Mouse (Mus musculus) CH12.LX (cell line): ENCODE measurements around the gene Lingo3. TPM values are rescaled to one million over a fixed set of nuclear protein-coding genes. Genes with fewer than 3 reads are reported as not detected.

Experiments
- DNase-seq: peaks from one replicate; pipeline ENCODE4 v3.0.0-alpha.2; 2013; ENCODE audit errors: extremely low read depth
- H3K27ac ChIP-seq: 2 replicates; pipeline ENCODE4 v1.5.1; 2012; ENCODE audit warnings: low read depth, mild to moderate bottlenecking, control low read depth, moderate library complexity; ENCODE audit not compliant: insufficient read depth
- H3K27me3 ChIP-seq: replicated peaks from 2 replicates; pipeline ENCODE3; 2012; ENCODE audit warnings: inconsistent platforms
- H3K36me3 ChIP-seq, 2 experiments: replicated peaks in 1 of 2; 2 replicates each; pipeline versions ENCODE3 to v1.6.1; 2012; ENCODE audit warnings: inconsistent platforms in 1 of 2, low read length in 1 of 2, mild to moderate bottlenecking in 1 of 2, mixed read lengths in 1 of 2, moderate library complexity in 1 of 2; ENCODE audit not compliant: control insufficient read depth in 1 of 2, insufficient read depth in 1 of 2
- H3K4me1 ChIP-seq, 2 experiments: 2 replicates each; pipeline ENCODE4 v1.6.1; 2012; ENCODE audit warnings: inconsistent platforms in 1 of 2, moderate library complexity in 1 of 2; ENCODE audit not compliant: insufficient read depth in 2 of 2, control insufficient read depth in 1 of 2
- H3K4me2 ChIP-seq: 2 replicates; pipeline ENCODE4 v1.6.1; 2012; ENCODE audit warnings: low read depth, mild to moderate bottlenecking, control low read depth; ENCODE audit not compliant: poor library complexity, insufficient read depth, severe bottlenecking
- H3K4me3 ChIP-seq, 3 experiments: fragments of 150-350 bp in 1 of 3; sonication (generic) in 1 of 3; replicated peaks in 1 of 3; 2 replicates each; pipeline versions ENCODE3 to v1.5.1; 2011 to 2012; ENCODE audit warnings: low read depth in 2 of 3, low read length in 2 of 3, mild to moderate bottlenecking in 2 of 3, moderate library complexity in 2 of 3, control low read depth in 1 of 3, improper control_type of control experiment in 1 of 3, inconsistent platforms in 1 of 3, mixed read lengths in 1 of 3; ENCODE audit not compliant: poor library complexity in 1 of 3
- H3K79me2 ChIP-seq: replicated peaks from 2 replicates; pipeline ENCODE4 v1.6.1; 2012; ENCODE audit warnings: mild to moderate bottlenecking, moderate library complexity; ENCODE audit not compliant: control insufficient read depth, poor library complexity, insufficient read depth, severe bottlenecking; ENCODE audit errors: extremely low read depth
- H3K9ac ChIP-seq: 2 replicates; pipeline ENCODE4 v1.6.1; 2012; ENCODE audit warnings: low read depth, mild to moderate bottlenecking, control low read depth, moderate library complexity; ENCODE audit not compliant: insufficient read depth
- H3K9me3 ChIP-seq: replicated peaks from 2 replicates; pipeline ENCODE3; 2012; ENCODE audit warnings: low read length, inconsistent platforms, mixed read lengths
- ETS1 ChIP-seq: conservative IDR thresholded peaks from 2 replicates; pipeline ENCODE4 v1.6.1; 2012; ENCODE audit warnings: low read depth, mild to moderate bottlenecking, inconsistent platforms, low read length, improper control_type of control experiment, moderate library complexity
- KAT2A ChIP-seq: IDR thresholded peaks from 2 replicates; pipeline ENCODE4 v1.6.1; 2012; ENCODE audit warnings: low read length, improper control_type of control experiment, inconsistent platforms; ENCODE audit not compliant: insufficient replicate concordance
- MYC ChIP-seq: IDR thresholded peaks from 2 replicates; pipeline ENCODE4 v1.6.1; 2011; ENCODE audit warnings: low read depth, mild to moderate bottlenecking, improper control_type of control experiment, low read length
- TBP ChIP-seq: conservative IDR thresholded peaks from 2 replicates; pipeline ENCODE4 v1.6.1; 2011; ENCODE audit warnings: low read depth, low read length, improper control_type of control experiment
- UBTF ChIP-seq: IDR thresholded peaks from 2 replicates; pipeline ENCODE4 v1.6.1; 2012; ENCODE audit warnings: low read depth, mild to moderate bottlenecking, inconsistent platforms, low read length, improper control_type of control experiment, moderate library complexity
- ZC3H11A ChIP-seq: IDR thresholded peaks from 2 replicates; pipeline ENCODE4 v1.6.1; 2012; ENCODE audit warnings: low read depth, mild to moderate bottlenecking, inconsistent platforms, low read length, improper control_type of control experiment
- ZNF384 ChIP-seq: IDR thresholded peaks from 2 replicates; pipeline ENCODE4 v1.6.1; 2012; ENCODE audit warnings: low read depth, low read length, improper control_type of control experiment, inconsistent platforms
- dilution Hi-C: fragments of 300-500 bp; cut with MboI; formaldehyde crosslinking; loops from 2 replicates; pipeline ENCODE4 v1.14.3; 2020; ENCODE audit warnings: low sequenced_read_pairs; ENCODE audit not compliant: extremely low pct_unique_long_range_greater_than_20kb, extremely low pct_ligation_motif_present
- in situ Hi-C: fragments of 300-500 bp; cut with MboI; formaldehyde crosslinking; loops from 3 replicates; pipeline ENCODE4 v1.14.3; 2019; ENCODE audit warnings: low sequenced_read_pairs, low pct_ligation_motif_present, low pct_unique_long_range_greater_than_20kb, mixed read lengths
- polyA plus RNA-seq: library from polyadenylated mRNA; unstranded; fragments of >175 nt; gene quantifications from 2 replicates; pipeline ENCODE4 v1.2.1, GENCODE M21; 2012; ENCODE audit warnings: low read depth; ENCODE audit not compliant: insufficient read length
- total RNA-seq, 2 experiments: library from RNA; depleted of rRNA; stranded (reverse); fragments of 300-350 nt in 1 of 2; fragments of >200 nt in 1 of 2; gene quantifications; 2 replicates each; pipeline ENCODE4 v1.2.3; 2012 to 2014

Gene Lingo3
- total and polyA plus RNA-seq, 3 experiments, result 0.21 TPM; not detected in 2

DNA sequence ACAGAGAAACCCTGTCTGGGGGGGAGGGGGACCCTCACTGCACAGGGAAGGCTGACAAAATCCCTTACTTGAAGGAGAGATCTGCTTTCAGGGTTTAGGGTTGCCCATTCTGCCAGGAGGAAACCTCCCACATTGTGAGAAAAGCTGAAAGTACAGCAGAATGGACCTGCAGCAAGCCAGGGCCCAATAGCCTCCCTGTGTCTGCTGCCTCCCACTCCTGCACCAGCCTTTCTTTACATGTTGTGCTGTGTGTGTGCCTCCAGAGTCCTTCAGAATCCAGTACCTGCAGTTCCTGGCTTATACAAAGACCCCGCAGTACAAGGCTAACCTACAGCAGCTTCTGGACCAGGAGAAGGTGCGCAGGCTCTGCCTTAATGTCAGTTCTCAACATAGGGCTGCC, 59.5 kb downstream of the Lingo3 start:
- Histone ChIP-seq H3K4me1 (no peaks in the 10 kb centered on the region), H3K4me2 (no peak overlapping the region), H3K36me3 (peaks cover 94 to 100% of the 10 kb centered on the region in 2 experiments), H3K27me3 (no peaks in the 10 kb centered on the region), H3K9me3 (no peaks in the 10 kb centered on the region), H3K79me2 (no peaks in the 10 kb centered on the region), H3K4me3 (no peak overlapping the region), H3K9ac (no peak overlapping the region), H3K27ac (no peak overlapping the region)
- in situ Hi-C loops (no loop called here), dilution Hi-C loops (no loop called here)
- no peak for DNase-seq
- TF ChIP-seq ZC3H11A (no peak), UBTF (no peak), KAT2A (no peak), ETS1 (no peak), TBP (no peak), MYC (no peak), ZNF384 (no peak)

Other genes starting within 250 kb of the Lingo3 start
Only the 20 nearest of the 26 such genes appear.
- gene Btbd2, start 187.0 kb downstream of the Lingo3 start, total RNA-seq (2012; rRNA removed), result 19.3 and 26.2 TPM in 2 replicates
- 10.0 and 11.1 TPM in 2 replicates for gene Btbd2, start 187.0 kb downstream of the Lingo3 start, total RNA-seq (2014; rRNA removed)
- 18.8 and 19.4 TPM in 2 replicates for gene Btbd2, start 187.0 kb downstream of the Lingo3 start, polyA plus RNA-seq
- 91.5 and 110 TPM in 2 replicates for gene Mknk2, start 165.9 kb downstream of the Lingo3 start, total RNA-seq (2012; rRNA removed)
- 121 and 138 TPM in 2 replicates for gene Mknk2, start 165.9 kb downstream of the Lingo3 start, total RNA-seq (2014; rRNA removed)
- 175 and 199 TPM in 2 replicates for gene Mknk2, start 165.9 kb downstream of the Lingo3 start, polyA plus RNA-seq
- 56.9 and 71.7 TPM in 2 replicates for gene Mob3a, start 142.1 kb downstream of the Lingo3 start, total RNA-seq (2012; rRNA removed)
- gene Mob3a, start 142.1 kb downstream of the Lingo3 start, total RNA-seq (2014; rRNA removed), result 65.2 and 71.4 TPM in 2 replicates
- 75.0 and 84.2 TPM in 2 replicates for gene Mob3a, start 142.1 kb downstream of the Lingo3 start, polyA plus RNA-seq
- 8.1 and 9.6 TPM in 2 replicates for gene Izumo4, start 141.9 kb downstream of the Lingo3 start, total RNA-seq (2012; rRNA removed)
- gene Izumo4, start 141.9 kb downstream of the Lingo3 start, total RNA-seq (2014; rRNA removed), result 2.7 and 4.3 TPM in 2 replicates
- gene Izumo4, start 141.9 kb downstream of the Lingo3 start, polyA plus RNA-seq, result 5.9 TPM in 2 replicates
- 48.1 and 49.4 TPM in 2 replicates for gene Ap3d1, start 101.8 kb downstream of the Lingo3 start, total RNA-seq (2012; rRNA removed)
- gene Ap3d1, start 101.8 kb downstream of the Lingo3 start, total RNA-seq (2014; rRNA removed), result 24.2 and 28.4 TPM in 2 replicates
- gene Ap3d1, start 101.8 kb downstream of the Lingo3 start, polyA plus RNA-seq, result 46.5 and 57.0 TPM in 2 replicates
- gene Dot1l, start 88.8 kb downstream of the Lingo3 start, total RNA-seq (2012; rRNA removed), result 13.3 and 15.5 TPM in 2 replicates
- 2.7 and 3.3 TPM in 2 replicates for gene Dot1l, start 88.8 kb downstream of the Lingo3 start, total RNA-seq (2014; rRNA removed)
- 30.9 and 43.8 TPM in 2 replicates for gene Dot1l, start 88.8 kb downstream of the Lingo3 start, polyA plus RNA-seq
- 29.0 and 36.5 TPM in 2 replicates for gene Sf3a2, start 45.8 kb downstream of the Lingo3 start, total RNA-seq (2012; rRNA removed)
- 7.8 and 12.4 TPM in 2 replicates for gene Sf3a2, start 45.8 kb downstream of the Lingo3 start, total RNA-seq (2014; rRNA removed)
- 136 and 153 TPM in 2 replicates for gene Sf3a2, start 45.8 kb downstream of the Lingo3 start, polyA plus RNA-seq
- 63.8 and 81.8 TPM in 2 replicates for gene Plekhj1, start 45.4 kb downstream of the Lingo3 start, total RNA-seq (2012; rRNA removed)
- gene Plekhj1, start 45.4 kb downstream of the Lingo3 start, total RNA-seq (2014; rRNA removed), result 51.5 and 63.4 TPM in 2 replicates
- 119 and 123 TPM in 2 replicates for gene Plekhj1, start 45.4 kb downstream of the Lingo3 start, polyA plus RNA-seq
- 0.59 and 0.71 TPM in 2 replicates for gene Amh, start 38.8 kb downstream of the Lingo3 start, total RNA-seq (2012; rRNA removed)
- 0.43 TPM in 1 of 2 replicates, not detected in the other for gene Amh, start 38.8 kb downstream of the Lingo3 start, total RNA-seq (2014; rRNA removed)
- 0.78 and 1.1 TPM in 2 replicates for gene Amh, start 38.8 kb downstream of the Lingo3 start, polyA plus RNA-seq
- gene Jsrp1, start 30.5 kb downstream of the Lingo3 start, total RNA-seq (2012; rRNA removed), result 0.34 and 0.72 TPM in 2 replicates
- gene Jsrp1, start 30.5 kb downstream of the Lingo3 start, total RNA-seq (2014; rRNA removed), result 0.30 and 0.35 TPM in 2 replicates
- 0.95 and 1.1 TPM in 2 replicates for gene Jsrp1, start 30.5 kb downstream of the Lingo3 start, polyA plus RNA-seq
- 899 and 966 TPM in 2 replicates for gene Oaz1, start 17.4 kb downstream of the Lingo3 start, total RNA-seq (2012; rRNA removed)
- gene Oaz1, start 17.4 kb downstream of the Lingo3 start, total RNA-seq (2014; rRNA removed), result 792 and 1,081 TPM in 2 replicates
- gene Oaz1, start 17.4 kb downstream of the Lingo3 start, polyA plus RNA-seq, result 646 and 664 TPM in 2 replicates
- gene Lsm7, start 11.2 kb upstream of the Lingo3 start, total RNA-seq (2012; rRNA removed), result 374 and 409 TPM in 2 replicates
- 411 and 435 TPM in 2 replicates for gene Lsm7, start 11.2 kb upstream of the Lingo3 start, total RNA-seq (2014; rRNA removed)
- 171 and 198 TPM in 2 replicates for gene Lsm7, start 11.2 kb upstream of the Lingo3 start, polyA plus RNA-seq
- 19.0 and 23.7 TPM in 2 replicates for gene Sppl2b, start 11.2 kb upstream of the Lingo3 start, total RNA-seq (2012; rRNA removed)
- 12.3 and 13.8 TPM in 2 replicates for gene Sppl2b, start 11.2 kb upstream of the Lingo3 start, total RNA-seq (2014; rRNA removed)
- gene Sppl2b, start 11.2 kb upstream of the Lingo3 start, polyA plus RNA-seq, result 24.1 and 30.0 TPM in 2 replicates
- gene Tmprss9, start 27.8 kb upstream of the Lingo3 start, total RNA-seq (2012; rRNA removed), result 0.04 TPM in 1 of 2 replicates, not detected in the other
- gene Tmprss9, start 27.8 kb upstream of the Lingo3 start, total RNA-seq (2014; rRNA removed), result not detected in 2 replicates
- gene Tmprss9, start 27.8 kb upstream of the Lingo3 start, polyA plus RNA-seq, result 0.07 TPM in 1 of 2 replicates, not detected in the other
- gene Timm13, start 56.9 kb upstream of the Lingo3 start, total RNA-seq (2012; rRNA removed), result 279 and 313 TPM in 2 replicates
- 137 and 139 TPM in 2 replicates for gene Timm13, start 56.9 kb upstream of the Lingo3 start, total RNA-seq (2014; rRNA removed)
- 292 and 344 TPM in 2 replicates for gene Timm13, start 56.9 kb upstream of the Lingo3 start, polyA plus RNA-seq
- 23.6 and 25.8 TPM in 2 replicates for gene Lmnb2, start 74.2 kb upstream of the Lingo3 start, total RNA-seq (2012; rRNA removed)
- 22.2 and 23.7 TPM in 2 replicates for gene Lmnb2, start 74.2 kb upstream of the Lingo3 start, total RNA-seq (2014; rRNA removed)
- gene Lmnb2, start 74.2 kb upstream of the Lingo3 start, polyA plus RNA-seq, result 20.7 and 23.6 TPM in 2 replicates
- gene Gadd45b, start 86.0 kb upstream of the Lingo3 start, total RNA-seq (2012; rRNA removed), result 36.2 and 52.5 TPM in 2 replicates
- gene Gadd45b, start 86.0 kb upstream of the Lingo3 start, total RNA-seq (2014; rRNA removed), result 19.3 and 24.4 TPM in 2 replicates
- 14.9 and 16.4 TPM in 2 replicates for gene Gadd45b, start 86.0 kb upstream of the Lingo3 start, polyA plus RNA-seq
- 0.46 and 0.47 TPM in 2 replicates for gene Gng7, start 170.9 kb upstream of the Lingo3 start, total RNA-seq (2012; rRNA removed)
- not detected in 2 replicates for gene Gng7, start 170.9 kb upstream of the Lingo3 start, total RNA-seq (2014; rRNA removed)
- gene Gng7, start 170.9 kb upstream of the Lingo3 start, polyA plus RNA-seq, result 0.24 and 0.68 TPM in 2 replicates
- not detected in 2 replicates for gene Diras1, start 181.6 kb upstream of the Lingo3 start, total RNA-seq (2012; rRNA removed)
- not detected in 2 replicates for gene Diras1, start 181.6 kb upstream of the Lingo3 start, total RNA-seq (2014; rRNA removed)
- gene Diras1, start 181.6 kb upstream of the Lingo3 start, polyA plus RNA-seq, result not detected in 2 replicates
- gene Slc39a3, start 193.4 kb upstream of the Lingo3 start, total RNA-seq (2012; rRNA removed), result 6.3 and 7.2 TPM in 2 replicates
- gene Slc39a3, start 193.4 kb upstream of the Lingo3 start, total RNA-seq (2014; rRNA removed), result 3.5 and 3.9 TPM in 2 replicates
- gene Slc39a3, start 193.4 kb upstream of the Lingo3 start, polyA plus RNA-seq, result 4.2 and 4.3 TPM in 2 replicates